Mouse (Mus musculus): Measurements from ENCODE around the gene Ranbp3. TPM values are rescaled to one million over a fixed set of nuclear protein-coding genes. Genes with fewer than 3 reads are reported as not detected.

The Ranbp3 gene
- polyA plus RNA-seq, 1 experiment from 2014 or later, result 109 TPM

GRCm38 (mm10) chr17:56738221-56738620 lies 65.1 kb downstream of the Ranbp3 start:
- ATAC-seq (replicated peaks), result no peak
- Histone ChIP-seq H3K9ac (no peak overlapping the region), H3K27ac (no peak overlapping the region), H3K9me3 (no peaks in the 10 kb centered on the region), H3K27me3 (replicated peaks) (no peaks in the 10 kb centered on the region), H3K4me2 (no peak overlapping the region), H3K4me1 (no peaks in the 10 kb centered on the region), H3K4me3 (no peak overlapping the region), H3K36me3 (replicated peaks) (no peaks in the 10 kb centered on the region)
- WGBS, result 81% methylated on average over 10 of the region's 10 CpGs

GRCm38 (mm10) chr17:56740118-56740787 lies 67.2 kb downstream of the Ranbp3 start:
- H3K36me3 ChIP-seq (replicated peaks), result no peaks in the 10 kb centered on the region
- no peaks in the 10 kb centered on the region for H3K27me3 ChIP-seq (replicated peaks)
- H3K9me3 ChIP-seq, result no peaks in the 10 kb centered on the region
- H3K4me2 ChIP-seq, result no peak overlapping the region
- H3K4me1 ChIP-seq, result no peaks in the 10 kb centered on the region
- no peak for ATAC-seq (replicated peaks)
- 84% methylated on average over 17 of the region's 17 CpGs for WGBS
- H3K9ac ChIP-seq, result no peak overlapping the region
- no peak overlapping the region for H3K4me3 ChIP-seq
- no peak overlapping the region for H3K27ac ChIP-seq

- H3K4me2 ChIP-seq, result no peak overlapping the region
These were observed 67.7 kb downstream of the Ranbp3 start for GRCm38 (mm10) chr17:56740788-56741160.

GRCm38 (mm10) chr17:56744173-56744572 lies 71.1 kb downstream of the Ranbp3 start:
- H3K4me2 ChIP-seq, result no peak overlapping the region
- H3K9ac ChIP-seq, result no peak overlapping the region
- H3K36me3 ChIP-seq (replicated peaks), result no peaks in the 10 kb centered on the region
- H3K27me3 ChIP-seq (replicated peaks), result no peaks in the 10 kb centered on the region
- H3K9me3 ChIP-seq, result no peaks in the 10 kb centered on the region
- no peak for ATAC-seq (replicated peaks)
- H3K4me1 ChIP-seq, result no peaks in the 10 kb centered on the region
- H3K27ac ChIP-seq, result no peak overlapping the region
- no peak overlapping the region for H3K4me3 ChIP-seq
- WGBS, result 64% methylated on average over 5 of the region's 5 CpGs

More at GRCm38 (mm10) chr17:56740788-56741160, 67.7 kb downstream of the Ranbp3 start:
- no peaks in the 10 kb centered on the region for H3K4me1 ChIP-seq
- H3K9me3 ChIP-seq, result no peaks in the 10 kb centered on the region
- no peak overlapping the region for H3K9ac ChIP-seq
- H3K27me3 ChIP-seq (replicated peaks), result no peaks in the 10 kb centered on the region
- no peaks in the 10 kb centered on the region for H3K36me3 ChIP-seq (replicated peaks)
- no peak for ATAC-seq (replicated peaks)
- WGBS, result 82% methylated on average over 17 of the region's 17 CpGs
- H3K27ac ChIP-seq, result no peak overlapping the region
- no peak overlapping the region for H3K4me3 ChIP-seq

- peak overlapping the region; percentile 36 for H3K4me3 ChIP-seq
- no peaks in the 10 kb centered on the region for H3K9me3 ChIP-seq
- WGBS, result 23% methylated on average over 71 of the region's 71 CpGs
- no peak overlapping the region for H3K27ac ChIP-seq
- no peaks in the 10 kb centered on the region for H3K36me3 ChIP-seq (replicated peaks)
- H3K9ac ChIP-seq, result no peak overlapping the region
- peaks cover 49% of the 10 kb centered on the region for H3K27me3 ChIP-seq (replicated peaks)
- ATAC-seq (replicated peaks), result peak; percentile 82
- H3K4me2 ChIP-seq, result peak overlapping the region; percentile 46
- 0 out of 2 replicates have a peak, but pooled peaks cover 4% of the 10 kb centered on the region for H3K4me1 ChIP-seq
These were observed 78.4 kb downstream of the Ranbp3 start for GRCm38 (mm10) chr17:56751404-56752072.

- Histone ChIP-seq H3K36me3 (replicated peaks) (no peaks in the 10 kb centered on the region), H3K27ac (no peak overlapping the region), H3K4me2 (no peak overlapping the region), H3K4me1 (peaks cover 17% of the 10 kb centered on the region), H3K27me3 (replicated peaks) (peaks cover 68% of the 10 kb centered on the region), H3K4me3 (no peak overlapping the region), H3K9ac (no peak overlapping the region), H3K9me3 (no peaks in the 10 kb centered on the region)
- no peak for ATAC-seq (replicated peaks)
- 14% methylated on average over 15 of the region's 15 CpGs for WGBS
These were observed 80.4 kb downstream of the Ranbp3 start for GRCm38 (mm10) chr17:56753452-56753851.

- Histone ChIP-seq H3K4me1 (peaks cover 17% of the 10 kb centered on the region), H3K9me3 (no peaks in the 10 kb centered on the region), H3K4me3 (no peak overlapping the region), H3K27me3 (replicated peaks) (peaks cover 72% of the 10 kb centered on the region), H3K9ac (no peak overlapping the region), H3K36me3 (replicated peaks) (no peaks in the 10 kb centered on the region), H3K4me2 (no peak overlapping the region), H3K27ac (no peak overlapping the region)
- 11% methylated on average over 36 of the region's 36 CpGs for whole genome bisulfite sequencing
- no peak for ATAC-seq (replicated peaks)
These were observed 81.4 kb downstream of the Ranbp3 start for GRCm38 (mm10) chr17:56754271-56755185.

- 1% methylated on average over 49 of the region's 51 CpGs for WGBS
- no peak for ATAC-seq (replicated peaks)
- no peak overlapping the region for H3K27ac ChIP-seq
- peak overlapping the region; percentile 91 for H3K4me2 ChIP-seq
- H3K27me3 ChIP-seq (replicated peaks), result peaks cover 75% of the 10 kb centered on the region
- no peaks in the 10 kb centered on the region for H3K9me3 ChIP-seq
- peak overlapping the region; percentile 41 for H3K9ac ChIP-seq
- peaks cover 22% of the 10 kb centered on the region for H3K4me1 ChIP-seq
- H3K4me3 ChIP-seq, result peak overlapping the region; percentile 43
- H3K36me3 ChIP-seq (replicated peaks), result no peaks in the 10 kb centered on the region
These were observed 83.8 kb downstream of the Ranbp3 start for GRCm38 (mm10) chr17:56756703-56757399.

GRCm38 (mm10) chr17:56757416-56758123 lies 84.5 kb downstream of the Ranbp3 start, which contains the start of gene Nrtn:
TSS of gene Nrtn (minus strand) at chr17:56757530.
- no peak for ATAC-seq (replicated peaks)
- under 1% methylated on average over 47 of the region's 48 CpGs for WGBS
- Histone ChIP-seq H3K9me3 (no peaks in the 10 kb centered on the region), H3K27ac (no peak within 1 kb of the TSS), H3K27me3 (replicated peaks) (peaks cover 69% of the 10 kb centered on the region), H3K9ac (peak within 1 kb of the TSS; percentile 41), H3K4me3 (peak within 1 kb of the TSS; percentile 43), H3K4me2 (peak within 1 kb of the TSS; percentile 91), H3K36me3 (replicated peaks) (no peaks in the 10 kb centered on the region), H3K4me1 (peaks cover 25% of the 10 kb centered on the region)

- WGBS, result 5% methylated on average over 12 of the region's 12 CpGs
- H3K9ac ChIP-seq, result no peak overlapping the region
- H3K4me2 ChIP-seq, result peak overlapping the region; percentile 91; the same call in 1 of the 2 replicates
- no peaks in the 10 kb centered on the region for H3K36me3 ChIP-seq (replicated peaks)
- H3K27ac ChIP-seq, result no peak overlapping the region
- peaks cover 31% of the 10 kb centered on the region for H3K4me1 ChIP-seq
- peaks cover 63% of the 10 kb centered on the region for H3K27me3 ChIP-seq (replicated peaks)
- no peaks in the 10 kb centered on the region for H3K9me3 ChIP-seq
- no peak for ATAC-seq (replicated peaks)
- H3K4me3 ChIP-seq, result 0 out of 2 replicates have a peak overlapping the region, but pooled peaks have one; percentile 43
These were observed 85.0 kb downstream of the Ranbp3 start for GRCm38 (mm10) chr17:56758132-56758531.

GRCm38 (mm10) chr17:56759261-56759660 lies 86.2 kb downstream of the Ranbp3 start:
- Histone ChIP-seq H3K4me3 (no peak overlapping the region), H3K36me3 (replicated peaks) (no peaks in the 10 kb centered on the region), H3K27me3 (replicated peaks) (peaks cover 52% of the 10 kb centered on the region), H3K27ac (no peak overlapping the region), H3K9ac (no peak overlapping the region), H3K4me1 (peaks cover 35% of the 10 kb centered on the region), H3K4me2 (no peak overlapping the region), H3K9me3 (no peaks in the 10 kb centered on the region)
- WGBS, result 50% methylated on average over 7 of the region's 7 CpGs
- ATAC-seq (replicated peaks), result no peak
